Mouse (Mus musculus) spleen, adult 18-20 months (tissue): Measurements from ENCODE around the gene Gm28035.

Source experiments
- DNase-seq, 2 experiments: peaks; one replicate each; pipeline ENCODE4 v3.0.0; 2022; ENCODE audit warnings: mixed read lengths in 2 of 2

Gene Gm28035

DNA sequence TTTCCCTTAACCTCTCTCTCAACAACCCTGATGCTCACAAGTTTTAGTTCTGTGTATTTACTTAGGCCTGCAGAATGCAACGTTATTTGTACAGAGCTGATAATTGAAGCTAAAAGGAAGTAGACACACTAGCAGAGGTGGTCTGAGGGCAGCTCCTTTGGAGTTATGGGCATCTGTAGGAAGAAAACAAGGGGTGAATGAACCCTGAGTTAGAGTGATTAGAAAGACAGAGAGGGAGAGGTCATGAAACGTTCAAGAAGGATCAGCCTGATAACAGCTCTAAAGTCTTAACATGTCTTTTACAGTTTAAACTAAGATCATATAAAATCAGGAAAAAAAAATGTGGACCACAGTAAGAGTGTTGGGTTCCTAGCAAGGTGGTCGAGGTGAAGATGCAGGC is 69.0 kb downstream of the Gm28035 start:
- no peak for DNase-seq

DNA sequence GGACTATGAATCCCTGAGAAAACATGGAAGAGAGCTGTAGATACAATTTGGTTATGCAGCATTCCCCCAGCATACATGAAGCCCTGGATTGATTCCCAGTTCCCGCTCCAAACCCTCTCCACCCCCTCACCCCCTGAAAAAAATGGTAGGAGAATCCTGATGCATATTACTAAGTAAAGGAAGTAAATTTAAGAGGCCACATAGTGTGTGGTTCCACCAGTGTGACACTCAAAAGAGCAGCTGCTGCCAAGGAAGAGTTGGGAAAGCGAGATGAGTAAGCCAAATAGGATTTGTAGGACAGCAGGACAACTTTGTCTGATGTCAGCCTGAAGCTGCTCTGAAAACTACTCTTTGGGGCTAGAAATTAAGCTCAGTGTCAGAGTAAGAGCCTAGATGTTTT is 71.1 kb downstream of the Gm28035 start:
- no peak for DNase-seq

DNA sequence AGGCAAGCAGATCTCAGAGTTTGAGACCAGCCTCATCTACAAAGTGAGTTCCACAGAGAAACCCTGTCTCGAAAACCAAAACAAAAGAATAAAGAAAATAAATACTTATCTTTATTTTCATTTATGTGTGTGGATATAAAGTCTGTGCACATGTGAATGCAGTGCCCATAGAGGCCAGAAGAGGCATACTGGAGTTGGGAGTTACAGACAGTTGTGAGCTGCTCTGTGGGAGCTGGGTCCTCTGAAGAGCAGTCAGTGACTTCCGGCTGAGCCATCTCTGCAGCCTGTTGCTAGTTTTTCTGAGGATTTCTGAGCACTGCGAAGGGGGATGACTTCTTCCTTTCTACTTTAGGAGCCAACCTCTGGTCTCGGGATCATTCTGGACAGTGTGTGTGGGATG is 75.8 kb downstream of the Gm28035 start:
- DNase-seq: no peak

DNA sequence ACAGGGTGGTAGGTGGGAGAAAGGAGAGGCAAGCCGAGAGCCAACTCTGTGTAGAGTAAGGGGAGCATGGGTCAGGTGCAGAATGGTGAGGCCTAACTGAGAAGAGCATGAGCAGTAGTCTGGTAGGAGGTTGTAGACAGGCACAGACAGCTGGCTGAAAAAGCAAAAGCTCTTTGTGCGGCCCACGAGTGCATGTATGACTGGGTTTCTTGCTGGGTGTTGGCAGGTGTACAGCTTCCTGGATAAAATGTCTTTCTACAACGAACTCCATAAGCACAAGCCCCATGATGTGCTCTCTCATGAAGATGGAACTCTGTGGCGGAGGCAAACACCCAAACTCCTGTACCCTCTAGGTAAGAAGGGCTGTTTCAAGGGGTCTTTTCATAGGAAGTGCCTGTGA is 76.6 kb downstream of the Gm28035 start:
- DNase-seq: no peak

DNA sequence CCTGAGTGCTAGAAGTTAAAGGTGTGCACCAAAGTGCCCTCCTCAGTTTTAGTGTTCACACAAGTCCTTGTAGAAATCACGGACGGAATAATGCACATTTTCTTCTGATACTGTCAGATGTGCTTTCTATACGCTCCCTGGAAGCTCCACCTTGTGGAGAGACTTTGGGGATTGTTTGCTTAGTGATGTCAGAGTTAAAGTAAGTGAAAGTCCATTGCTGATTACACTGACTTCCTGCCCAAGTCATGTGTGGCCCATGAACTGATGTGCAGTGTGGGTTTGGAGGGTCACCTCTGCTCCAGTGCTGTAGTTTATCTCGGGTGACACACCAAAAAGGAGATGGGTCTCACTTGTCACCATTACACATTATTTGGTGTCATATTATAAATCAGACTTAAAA is 78.9 kb downstream of the Gm28035 start:
- no peak for DNase-seq

DNA sequence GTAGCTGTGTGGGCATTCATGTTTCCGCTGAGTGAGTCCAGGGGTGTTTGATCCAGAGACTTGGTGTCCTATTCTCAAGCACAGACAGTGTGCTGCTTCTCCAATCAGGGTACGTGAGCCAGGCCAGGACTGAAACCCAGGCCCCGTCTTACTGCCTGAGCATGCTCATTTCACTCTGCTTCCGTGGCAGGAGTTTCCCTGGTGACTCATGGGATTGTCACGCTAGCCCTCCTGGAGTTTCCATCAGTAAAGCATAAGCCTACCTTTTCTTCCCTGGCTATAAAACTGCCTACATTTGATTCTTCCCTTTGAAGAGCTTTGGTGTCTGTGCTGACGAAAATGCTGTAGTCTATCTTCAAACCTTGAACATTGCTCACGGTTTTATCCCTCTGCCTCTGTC is 82.7 kb downstream of the Gm28035 start:
- no peak for DNase-seq

DNA sequence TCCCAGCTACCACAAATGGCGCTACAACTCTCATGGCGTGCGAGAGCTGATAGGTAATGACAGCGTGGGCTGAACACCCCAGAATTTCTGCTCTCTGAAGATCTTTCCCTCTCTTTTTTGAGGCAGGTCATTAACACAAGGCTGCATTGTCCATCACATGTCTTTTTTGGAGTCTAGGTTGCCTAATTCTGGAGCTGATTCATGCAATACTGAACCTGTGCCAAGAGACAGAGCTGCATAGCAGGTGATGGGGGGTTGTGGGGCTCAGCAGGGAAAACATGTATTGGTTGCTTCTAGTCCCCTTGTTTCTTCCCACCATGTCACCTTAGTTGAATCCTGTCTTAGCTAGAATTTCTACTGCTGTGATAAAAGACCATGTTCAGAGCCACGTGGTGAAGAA is 84.9 kb downstream of the Gm28035 start:
- no peak for DNase-seq

DNA sequence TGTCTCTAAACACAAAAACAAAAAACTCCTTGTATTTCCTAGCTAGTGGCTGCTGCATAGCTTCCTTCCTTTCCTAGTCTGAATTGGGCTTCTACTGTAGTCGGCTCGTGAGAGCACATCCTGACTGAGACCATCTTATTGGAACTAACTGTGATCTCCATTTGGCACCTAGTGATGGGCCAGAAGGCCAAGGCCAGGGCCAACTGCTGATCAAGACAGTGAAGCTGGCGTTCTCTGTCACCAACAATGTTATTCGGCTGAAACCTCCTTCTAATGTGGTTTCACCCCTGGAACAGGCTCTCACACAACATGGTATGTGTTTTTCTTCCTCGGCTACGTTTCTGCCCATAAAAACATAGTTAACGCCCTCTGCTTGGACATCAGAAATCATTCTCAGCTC is 86.9 kb downstream of the Gm28035 start:
- DNase-seq: no peak

DNA sequence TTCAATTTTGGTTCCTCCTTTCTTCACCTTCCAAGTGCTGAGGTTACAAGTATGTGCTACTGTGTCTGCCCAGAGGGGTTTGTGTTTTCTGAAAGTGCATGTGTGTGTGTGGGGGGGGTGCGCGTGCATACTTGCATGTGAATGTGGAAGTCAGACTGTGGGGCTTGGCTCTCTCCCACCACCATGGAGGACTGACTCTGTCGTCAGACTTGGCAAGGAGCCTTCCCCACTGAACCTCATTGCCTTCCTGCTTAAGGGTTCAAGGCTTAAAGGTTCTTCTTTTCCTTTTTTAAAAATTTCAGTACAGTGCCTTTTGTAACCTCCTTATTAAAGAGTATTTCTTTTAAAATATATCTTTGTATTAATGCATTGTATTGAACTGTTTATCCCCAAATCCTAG is 88.4 kb downstream of the Gm28035 start:
- no peak for DNase-seq
